Mouse (Mus musculus) embryonic facial prominence, embryonic 11.5 days (tissue): Measurements from ENCODE around the gene Cep104. TPM values are rescaled to one million over a fixed set of nuclear protein-coding genes. Genes with fewer than 3 reads are reported as not detected.

ENCODE experiments used
- ATAC-seq: fragments of 200-750 bp; cut with Nextera tagmentation; replicated peaks from 2 replicates; pipeline ENCODE4 v1.8.0; 2017; ENCODE audit warnings: low read depth; ENCODE audit not compliant: insufficient number of reproducible peaks, low FRiP score, low TSS enrichment
- DNase-seq: peaks from one replicate; pipeline ENCODE4 v3.0.0-alpha.2; 2015; ENCODE audit warnings: low spot score
- H3K27ac ChIP-seq: fragments of 300-500 bp; sonication (generic); replicated peaks from 2 replicates; pipeline ENCODE4 v1.5.1; 2014; ENCODE audit warnings: mild to moderate bottlenecking, low read depth, low read length, control low read depth
- H3K27me3 ChIP-seq: fragments of 300-500 bp; sonication (generic); 2 replicates; pipeline ENCODE4 v1.6.1; 2014; ENCODE audit warnings: mild to moderate bottlenecking, low read length, moderate library complexity, mixed read lengths; ENCODE audit not compliant: control insufficient read depth, insufficient read depth
- H3K36me3 ChIP-seq: fragments of 300-500 bp; sonication (generic); replicated peaks from 2 replicates; pipeline ENCODE4 v1.6.1; 2014; ENCODE audit warnings: low read depth, mild to moderate bottlenecking, low read length, moderate library complexity, mixed read lengths; ENCODE audit not compliant: control insufficient read depth, insufficient read depth
- H3K4me1 ChIP-seq: fragments of 300-500 bp; sonication (generic); 2 replicates; pipeline ENCODE4 v1.6.1; 2014; ENCODE audit warnings: low read length, mixed read lengths; ENCODE audit not compliant: control insufficient read depth, insufficient read depth
- H3K4me2 ChIP-seq: fragments of 300-500 bp; sonication (generic); 2 replicates; pipeline ENCODE4 v1.6.1; 2014; ENCODE audit warnings: low read depth, mild to moderate bottlenecking, control low read depth, low read length, moderate library complexity
- H3K4me3 ChIP-seq: fragments of 300-500 bp; sonication (generic); 2 replicates; pipeline ENCODE4 v1.5.1; 2014; ENCODE audit warnings: low read depth, low read length, control low read depth
- H3K9ac ChIP-seq: fragments of 300-500 bp; sonication (generic); replicated peaks from 2 replicates; pipeline ENCODE4 v1.6.1; 2014; ENCODE audit warnings: mild to moderate bottlenecking, control low read depth, low read length
- H3K9me3 ChIP-seq: fragments of 300-500 bp; sonication (generic); replicated peaks from 2 replicates; pipeline ENCODE4 v1.6.1; 2016; ENCODE audit warnings: mild to moderate bottlenecking, low read length, inconsistent platforms, mixed read lengths; ENCODE audit not compliant: control insufficient read depth
- WGBS: fragments of 180-500 bp; shearing (Covaris S2); extraction: QIAGEN DNeasy Blood & Tissue Kit; methylation state at CpG from one replicate; pipeline ENCODE4 v1.1.7; 2014; 5-methylcytosine and 5-hydroxymethylcytosine counted together
- polyA plus RNA-seq: library from polyadenylated mRNA; unstranded; fragments of >200 nt; fragmentation: Nextera tagmentation; extraction: Ambion mirVana; gene quantifications from 2 replicates; pipeline ENCODE4 v1.2.1, GENCODE M21; 2014

Gene Cep104
- polyA plus RNA-seq, 1 experiment from 2014 or later: 13.6 TPM

DNA sequence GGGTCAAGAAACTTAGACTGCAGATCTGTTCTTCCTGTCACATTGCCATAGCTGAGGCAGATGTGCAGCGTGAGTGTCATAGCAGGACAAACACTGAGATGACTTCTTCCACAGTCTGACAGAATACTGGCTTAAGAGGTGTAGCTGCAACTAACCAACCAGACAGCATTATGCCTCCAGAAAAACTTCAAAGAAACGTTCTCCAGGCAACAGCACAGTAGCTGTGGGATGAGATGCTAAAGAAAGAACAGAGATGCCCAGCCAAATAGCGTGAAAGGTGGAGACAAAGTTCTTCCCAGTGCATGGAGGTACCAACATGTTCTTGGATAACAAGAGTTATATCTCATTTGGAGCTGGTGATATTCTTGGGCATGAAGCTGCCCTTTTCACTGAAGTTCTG is 23.8 kb upstream of the Cep104 start:
- no peaks in the 10 kb centered on the region for H3K4me1 ChIP-seq
- ATAC-seq: no peak
- WGBS: 62% methylated on average over 3 of the region's 3 CpGs
- H3K36me3 ChIP-seq: no peaks in the 10 kb centered on the region
- no peaks in the 10 kb centered on the region for H3K9me3 ChIP-seq
- H3K27me3 ChIP-seq: no peaks in the 10 kb centered on the region
- no peak overlapping the region for H3K9ac ChIP-seq
- H3K4me2 ChIP-seq: no peak overlapping the region
- DNase-seq: no peak
- H3K4me3 ChIP-seq: no peak overlapping the region
- no peak overlapping the region for H3K27ac ChIP-seq

DNA sequence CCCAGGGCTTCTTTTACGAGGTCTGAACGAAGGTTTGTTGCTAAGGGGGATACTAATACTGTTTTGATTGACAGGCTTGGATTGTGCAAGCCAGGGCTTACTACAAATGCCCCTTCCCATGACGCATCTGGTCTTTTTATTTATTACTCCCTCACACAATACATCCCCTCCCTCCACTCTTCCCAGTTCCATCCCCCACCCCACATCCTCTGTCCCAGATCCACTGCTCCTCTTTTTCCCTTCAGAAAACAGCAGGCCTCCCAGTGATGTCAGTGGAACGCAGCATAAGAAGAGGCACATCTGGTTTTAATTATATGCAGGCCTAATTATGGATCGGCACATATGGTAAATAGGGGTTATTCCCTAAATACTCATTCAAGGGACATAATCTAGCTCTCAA is 23.3 kb upstream of the Cep104 start:
- peak; percentile 69 for DNase-seq
- H3K4me1 ChIP-seq: no peaks in the 10 kb centered on the region
- no peak overlapping the region for H3K9ac ChIP-seq
- H3K4me2 ChIP-seq: no peak overlapping the region
- H3K27me3 ChIP-seq: no peaks in the 10 kb centered on the region
- peak; percentile 14; the same call in 1 of the 2 replicates for ATAC-seq
- 29% methylated on average over 5 of the region's 5 CpGs for WGBS
- no peaks in the 10 kb centered on the region for H3K36me3 ChIP-seq
- H3K4me3 ChIP-seq: no peak overlapping the region
- H3K27ac ChIP-seq: no peak overlapping the region
- H3K9me3 ChIP-seq: no peaks in the 10 kb centered on the region

DNA sequence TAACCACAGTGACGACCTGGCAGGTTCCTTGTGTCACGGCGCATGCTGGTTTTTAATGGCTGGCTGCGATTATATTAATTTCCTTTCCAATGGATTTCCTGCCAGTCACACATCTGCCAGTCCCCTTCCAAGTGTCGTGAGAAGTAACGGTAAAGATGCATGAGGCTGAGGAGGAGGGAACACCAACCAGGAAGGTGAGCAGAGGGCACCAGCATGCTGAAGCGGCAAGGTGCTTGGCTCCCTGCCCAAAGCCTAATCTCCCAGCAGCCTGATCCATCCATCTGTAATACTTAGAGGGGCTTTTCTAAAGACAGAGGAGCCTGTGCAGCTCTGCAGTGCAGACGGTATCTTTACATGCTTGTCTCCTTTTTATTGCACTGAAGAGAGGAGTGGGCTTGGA is 19.3 kb upstream of the Cep104 start:
- Histone ChIP-seq H3K4me2 (no peak overlapping the region), H3K4me1 (no peaks in the 10 kb centered on the region), H3K4me3 (no peak overlapping the region), H3K9me3 (no peaks in the 10 kb centered on the region), H3K36me3 (no peaks in the 10 kb centered on the region; the same call in 1 of the 2 replicates), H3K27ac (no peak overlapping the region), H3K27me3 (no peaks in the 10 kb centered on the region), H3K9ac (no peak overlapping the region)
- WGBS: 85% methylated on average over 8 of the region's 8 CpGs
- ATAC-seq: no peak
- no peak for DNase-seq

DNA sequence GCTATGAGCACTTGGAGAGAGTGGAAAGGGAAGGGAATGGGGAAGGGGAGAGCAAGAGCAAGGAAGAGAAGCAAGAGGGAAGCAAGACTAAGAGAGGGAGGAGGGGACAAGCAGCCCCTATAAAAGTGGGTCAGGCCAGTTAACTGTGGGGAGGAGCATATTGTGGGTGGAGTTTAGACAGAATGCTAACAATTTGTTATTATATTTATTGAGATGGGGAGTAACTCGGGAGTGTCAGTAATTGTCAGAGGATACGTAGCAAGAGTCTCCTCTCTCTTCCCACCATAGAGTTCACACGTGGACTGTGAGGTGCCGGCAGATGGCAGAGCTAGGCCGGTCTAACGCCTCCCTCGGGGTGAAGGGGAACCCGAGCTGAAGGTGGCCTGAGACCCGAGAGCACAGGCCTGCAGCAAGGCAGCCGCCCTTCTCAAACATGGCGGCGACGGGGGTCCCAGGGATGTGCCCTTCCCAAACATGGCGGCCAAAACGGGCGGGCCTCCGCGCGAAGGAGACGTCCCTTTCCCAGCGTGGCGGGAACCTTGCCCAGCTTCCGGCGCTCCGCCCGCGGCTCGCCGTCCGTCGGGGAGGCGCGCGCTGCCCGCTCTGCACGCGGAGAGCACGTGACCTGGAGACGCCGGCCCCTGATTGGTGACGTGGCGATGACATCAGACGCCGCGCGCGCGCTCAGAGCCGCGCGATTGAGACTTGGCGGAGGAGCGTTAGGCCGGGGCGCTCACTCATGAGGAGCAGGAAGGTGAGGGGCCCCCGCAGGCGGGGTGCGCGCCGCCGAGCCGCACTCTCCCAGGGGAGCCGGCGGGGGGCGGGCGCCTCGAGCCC is 18.2 kb upstream of the Cep104 start, which contains the start of gene A430005L14Rik:
TSS of gene A430005L14Rik (plus strand) at position 669 of the 837 bp plus-strand sequence.
- no peaks in the 10 kb centered on the region for H3K4me1 ChIP-seq
- peak within 1 kb of the TSS; percentile 81 for H3K27ac ChIP-seq
- no peaks in the 10 kb centered on the region for H3K27me3 ChIP-seq
- peak; percentile 90 for ATAC-seq
- WGBS: 2% methylated on average over 58 of the region's 67 CpGs
- H3K4me3 ChIP-seq: peak within 1 kb of the TSS; percentile 76
- peaks cover 5% of the 10 kb centered on the region for H3K36me3 ChIP-seq
- no peaks in the 10 kb centered on the region for H3K9me3 ChIP-seq
- peak within 1 kb of the TSS; percentile 73 for H3K4me2 ChIP-seq
- peak; percentile 98 for DNase-seq
- H3K9ac ChIP-seq: peak within 1 kb of the TSS; percentile 88

DNA sequence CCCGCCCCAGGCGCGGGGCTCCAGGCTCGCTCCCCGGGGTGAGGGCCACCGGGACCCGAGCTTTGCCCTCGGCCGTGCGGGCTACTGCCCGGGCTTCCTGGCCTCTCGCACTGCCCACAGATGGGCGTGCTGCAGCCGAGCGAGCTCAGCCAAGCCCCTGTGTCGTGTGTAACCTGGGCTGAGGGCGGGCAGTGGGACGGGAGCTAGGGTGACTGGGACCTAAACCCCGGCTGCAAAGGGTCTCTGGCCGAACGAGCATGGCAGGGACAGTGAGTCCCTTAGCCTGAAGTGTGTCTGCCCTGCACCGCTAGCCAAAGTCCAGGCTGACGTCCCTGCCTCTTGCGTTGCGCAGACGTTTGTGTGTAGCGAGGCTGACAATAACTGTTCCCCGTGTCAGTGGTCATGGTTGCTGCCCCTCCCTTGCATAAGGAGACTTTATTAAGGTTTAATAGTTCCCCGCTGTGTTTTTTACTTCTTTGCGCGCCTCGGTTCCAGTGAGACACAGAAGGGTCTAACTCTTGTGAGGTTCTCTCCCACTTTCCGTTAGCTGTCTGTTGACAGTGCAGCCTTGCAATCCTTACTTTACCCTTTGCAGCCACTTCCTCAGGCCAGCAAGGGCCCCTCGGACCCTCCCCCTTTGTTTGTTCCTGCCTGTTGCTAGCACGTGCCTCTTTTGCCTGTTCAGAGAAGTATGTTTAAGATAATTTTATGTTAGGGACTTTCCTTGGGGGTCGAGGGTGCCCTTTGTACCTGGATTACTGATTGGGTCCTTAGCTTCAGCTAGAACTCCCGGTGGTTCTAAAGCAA is 17.3 kb upstream of the Cep104 start:
- Histone ChIP-seq H3K36me3 (peaks cover 5% of the 10 kb centered on the region), H3K27me3 (no peaks in the 10 kb centered on the region), H3K27ac (peak overlapping the region; percentile 81), H3K4me1 (no peaks in the 10 kb centered on the region), H3K9ac (peak overlapping the region; percentile 88), H3K4me3 (peak overlapping the region; percentile 76), H3K9me3 (no peaks in the 10 kb centered on the region), H3K4me2 (peak overlapping the region; percentile 73)
- peak; percentile 73 for ATAC-seq
- DNase-seq: peak; percentile 46
- WGBS: under 1% methylated on average over 37 of the region's 37 CpGs

DNA sequence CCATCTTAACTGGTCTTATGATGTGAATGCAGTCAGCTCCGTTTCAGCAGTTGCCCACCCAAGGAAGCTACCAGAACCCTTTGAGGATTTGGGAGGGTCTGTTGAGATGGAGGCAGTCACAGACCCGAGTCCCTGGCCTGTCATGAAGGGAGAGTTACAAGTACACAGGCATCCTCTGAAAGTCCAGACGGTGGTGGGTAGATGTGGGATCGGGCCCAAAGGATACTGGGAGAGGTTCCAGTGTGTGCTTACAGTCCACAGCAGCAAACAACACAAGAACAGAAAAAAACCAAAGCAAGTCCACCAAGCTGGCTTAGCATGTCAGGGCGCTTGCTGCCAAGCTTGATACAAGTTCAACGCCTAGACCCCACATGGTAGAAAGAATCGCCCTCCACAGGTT is 12.4 kb upstream of the Cep104 start:
- no peak for DNase-seq
- no peak overlapping the region for H3K9ac ChIP-seq
- no peaks in the 10 kb centered on the region for H3K27me3 ChIP-seq
- H3K27ac ChIP-seq: no peak overlapping the region
- H3K4me3 ChIP-seq: no peak overlapping the region
- no peak for ATAC-seq
- H3K36me3 ChIP-seq: peaks cover 5% of the 10 kb centered on the region
- H3K4me2 ChIP-seq: no peak overlapping the region
- H3K9me3 ChIP-seq: no peaks in the 10 kb centered on the region
- 85% methylated on average over 7 of the region's 7 CpGs for WGBS
- H3K4me1 ChIP-seq: no peaks in the 10 kb centered on the region

DNA sequence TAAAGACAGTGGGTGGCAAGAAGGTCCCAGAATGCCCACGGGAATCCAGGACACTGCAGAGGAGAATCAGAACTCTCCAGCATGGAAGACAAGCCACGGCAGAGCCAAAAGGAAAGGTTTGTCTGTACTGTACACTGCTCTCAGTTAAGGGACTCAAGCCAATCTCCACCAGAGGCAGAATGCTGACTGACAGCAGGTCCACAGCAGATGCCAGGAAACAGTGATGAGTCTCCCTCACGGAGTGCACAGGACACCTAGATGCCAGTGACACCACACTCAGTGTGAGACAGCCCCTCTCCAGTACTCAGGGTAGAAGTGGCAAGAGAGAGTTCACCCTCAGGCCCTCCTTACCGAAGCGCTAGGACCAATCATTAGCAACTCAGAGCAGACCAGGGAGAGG is 8.3 kb upstream of the Cep104 start:
- WGBS: 80% methylated on average over 5 of the region's 5 CpGs
- no peak for DNase-seq
- H3K27me3 ChIP-seq: no peaks in the 10 kb centered on the region
- no peaks in the 10 kb centered on the region for H3K9me3 ChIP-seq
- no peak overlapping the region for H3K4me3 ChIP-seq
- no peak for ATAC-seq
- no peaks in the 10 kb centered on the region for H3K4me1 ChIP-seq
- H3K4me2 ChIP-seq: no peak overlapping the region
- no peak overlapping the region for H3K27ac ChIP-seq
- H3K36me3 ChIP-seq: no peaks in the 10 kb centered on the region; the same call in none of the 2 replicates
- H3K9ac ChIP-seq: no peak overlapping the region

DNA sequence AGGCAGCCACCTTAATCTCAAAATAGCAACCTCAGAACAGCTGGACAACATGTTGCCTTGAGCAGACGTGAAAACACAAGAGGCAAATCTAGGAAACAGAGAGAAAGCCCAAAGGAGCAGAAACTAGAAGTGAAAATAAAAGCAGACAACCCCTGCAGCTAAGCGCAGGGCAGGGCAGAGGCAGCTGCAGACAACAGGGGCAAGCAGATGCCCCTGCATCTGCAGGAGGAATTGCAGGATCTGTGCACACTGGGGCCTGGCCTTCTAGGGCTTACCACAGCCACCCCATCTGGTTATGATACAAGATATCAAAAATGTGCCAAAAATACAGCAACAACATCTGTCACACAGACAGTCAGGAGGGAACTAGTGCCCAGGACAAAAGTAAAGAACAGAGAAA is 7.4 kb upstream of the Cep104 start:
- 90% methylated on average over 2 of the region's 2 CpGs for WGBS
- ATAC-seq (no peak), DNase-seq (no peak)
- no peaks in the 10 kb centered on the region; the same call in none of the 2 replicates for H3K36me3 ChIP-seq
- H3K27ac ChIP-seq: no peak overlapping the region
- no peak overlapping the region for H3K4me2 ChIP-seq
- no peaks in the 10 kb centered on the region for H3K27me3 ChIP-seq
- no peak overlapping the region for H3K9ac ChIP-seq
- no peaks in the 10 kb centered on the region for H3K4me1 ChIP-seq
- H3K9me3 ChIP-seq: no peaks in the 10 kb centered on the region
- H3K4me3 ChIP-seq: no peak overlapping the region
